Mouse (Mus musculus): Measurements from ENCODE around the gene Ppp1r37. TPM values are rescaled to one million over a fixed set of nuclear protein-coding genes. Genes with fewer than 3 reads are reported as not detected.
"Not testable (repeated sequence)": the region's sequence is repeated elsewhere in the genome, so short reads cannot be mapped to it uniquely, and the experiment has no call there.

Gene Ppp1r37
- polyA plus RNA-seq, 1 experiment from 2014 or later: 18.3 TPM

- Histone ChIP-seq H3K4me2 (replicated peaks) (peak overlapping the region; percentile 93), H3K4me3 (replicated peaks) (peak overlapping the region; percentile 43), H3K9me3 (no peaks in the 10 kb centered on the region), H3K27me3 (replicated peaks) (peaks cover 67% of the 10 kb centered on the region), H3K27ac (no peak overlapping the region), H3K9ac (peak overlapping the region; percentile 41), H3K36me3 (no peaks in the 10 kb centered on the region), H3K4me1 (replicated peaks) (peaks cover 24% of the 10 kb centered on the region)
- peak; percentile 61 for ATAC-seq
- 1% methylated on average over 64 of the region's 64 CpGs for WGBS
These were observed 39.0 kb downstream of the Ppp1r37 start for GRCm38 (mm10) chr7:19523757-19524419.

GRCm38 (mm10) chr7:19523017-19523756 is 39.7 kb downstream of the Ppp1r37 start:
- H3K9ac ChIP-seq: 0 out of 2 replicates have a peak overlapping the region, but pooled peaks have one; percentile 41
- peaks cover 24% of the 10 kb centered on the region for H3K4me1 ChIP-seq (replicated peaks)
- no peaks in the 10 kb centered on the region for H3K36me3 ChIP-seq
- no peak overlapping the region for H3K27ac ChIP-seq
- peak overlapping the region; percentile 93 for H3K4me2 ChIP-seq (replicated peaks)
- peaks cover 74% of the 10 kb centered on the region for H3K27me3 ChIP-seq (replicated peaks)
- H3K4me3 ChIP-seq (replicated peaks): peak overlapping the region; percentile 43
- 10% methylated on average over 72 of the region's 72 CpGs for WGBS
- H3K9me3 ChIP-seq: no peaks in the 10 kb centered on the region
- ATAC-seq: no peak

- H3K27me3 ChIP-seq (replicated peaks): peaks cover 78% of the 10 kb centered on the region
- peak overlapping the region; percentile 4 for H3K4me3 ChIP-seq (replicated peaks)
- no peaks in the 10 kb centered on the region for H3K9me3 ChIP-seq
- no peak overlapping the region for H3K27ac ChIP-seq
- H3K9ac ChIP-seq: peak overlapping the region; percentile 11; the same call in 1 of the 2 replicates
- no peak for ATAC-seq
- H3K36me3 ChIP-seq: no peaks in the 10 kb centered on the region
- peaks cover 30% of the 10 kb centered on the region for H3K4me1 ChIP-seq (replicated peaks)
- peak overlapping the region; percentile 49 for H3K4me2 ChIP-seq (replicated peaks)
- WGBS: 7% methylated on average over 23 of the region's 23 CpGs
These were observed 42.8 kb downstream of the Ppp1r37 start for GRCm38 (mm10) chr7:19520032-19520431.

GRCm38 (mm10) chr7:19517652-19518365 is 45.1 kb downstream of the Ppp1r37 start, which contains the start of gene Nkpd1:
Gene Nkpd1 (plus strand): TSS chr7:19517838.
- Histone ChIP-seq H3K4me1 (replicated peaks) (peaks cover 11% of the 10 kb centered on the region), H3K27me3 (replicated peaks) (peaks cover 56% of the 10 kb centered on the region), H3K36me3 (no peaks in the 10 kb centered on the region), H3K27ac (no peak within 1 kb of the TSS), H3K9ac (peak within 1 kb of the TSS; percentile 3; the same call in 1 of the 2 replicates), H3K4me3 (replicated peaks) (peak within 1 kb of the TSS; percentile 17; the same call in 1 of the 2 replicates), H3K4me2 (replicated peaks) (peak within 1 kb of the TSS; percentile 51), H3K9me3 (no peaks in the 10 kb centered on the region)
- 4% methylated on average over 24 of the region's 29 CpGs for WGBS
- ATAC-seq: peak; percentile 36; the same call in 1 of the 2 replicates

GRCm38 (mm10) chr7:19512353-19512752 is 50.5 kb downstream of the Ppp1r37 start:
- no peak overlapping the region for H3K4me2 ChIP-seq (replicated peaks)
- WGBS: 77% methylated on average over 6 of the region's 6 CpGs

GRCm38 (mm10) chr7:19511934-19512333 is 50.9 kb downstream of the Ppp1r37 start:
- not testable (repeated sequence) for ATAC-seq; H3K27ac ChIP-seq; H3K4me3 ChIP-seq (replicated peaks); H3K27me3 ChIP-seq (replicated peaks); H3K4me2 ChIP-seq (replicated peaks); H3K9ac ChIP-seq; H3K36me3 ChIP-seq; H3K9me3 ChIP-seq
- H3K4me1 ChIP-seq (replicated peaks): peaks cover 12% of the 10 kb centered on the region
- WGBS: 86% methylated on average over 7 of the region's 7 CpGs

More at GRCm38 (mm10) chr7:19512353-19512752, 50.5 kb downstream of the Ppp1r37 start:
- H3K27me3 ChIP-seq (replicated peaks): 0 out of 2 replicates have a peak, but pooled peaks cover 3% of the 10 kb centered on the region
- no peaks in the 10 kb centered on the region for H3K9me3 ChIP-seq
- no peaks in the 10 kb centered on the region for H3K36me3 ChIP-seq
- peaks cover 8% of the 10 kb centered on the region for H3K4me1 ChIP-seq (replicated peaks)
- no peak for ATAC-seq
- H3K27ac ChIP-seq: no peak overlapping the region
- no peak overlapping the region for H3K9ac ChIP-seq
- H3K4me3 ChIP-seq (replicated peaks): no peak overlapping the region

GRCm38 (mm10) chr7:19509786-19510185 is 53.1 kb downstream of the Ppp1r37 start:
- Histone ChIP-seq H3K4me2 (replicated peaks) (peak overlapping the region; percentile 97), H3K9ac (no peak overlapping the region), H3K4me1 (replicated peaks) (peaks cover 17% of the 10 kb centered on the region), H3K27ac (no peak overlapping the region), H3K36me3 (no peaks in the 10 kb centered on the region), H3K9me3 (no peaks in the 10 kb centered on the region), H3K4me3 (replicated peaks) (peak overlapping the region; percentile 89), H3K27me3 (replicated peaks) (no peaks in the 10 kb centered on the region)
- 93% methylated on average over 7 of the region's 7 CpGs for WGBS
- ATAC-seq: no peak

- H3K9ac ChIP-seq: peak overlapping the region; percentile 90
- no peaks in the 10 kb centered on the region for H3K27me3 ChIP-seq (replicated peaks)
- H3K4me1 ChIP-seq (replicated peaks): peaks cover 17% of the 10 kb centered on the region
- WGBS: 6% methylated on average over 15 of the region's 15 CpGs
- H3K4me3 ChIP-seq (replicated peaks): peak overlapping the region; percentile 89
- H3K4me2 ChIP-seq (replicated peaks): peak overlapping the region; percentile 97
- ATAC-seq: peak; percentile 31
- no peak overlapping the region; the same call in 1 of the 2 replicates for H3K27ac ChIP-seq
- no peaks in the 10 kb centered on the region for H3K36me3 ChIP-seq
- H3K9me3 ChIP-seq: no peaks in the 10 kb centered on the region
These were observed 53.8 kb downstream of the Ppp1r37 start for GRCm38 (mm10) chr7:19508924-19509568.

GRCm38 (mm10) chr7:19508150-19508923 is 54.5 kb downstream of the Ppp1r37 start, which contains the start of the genes Bloc1s3 and Trappc6a:
Gene Bloc1s3 (minus strand): TSS chr7:19508367.
Gene Trappc6a (plus strand): TSS chr7:19508395.
- H3K27ac ChIP-seq: peak within 1 kb of the TSS; percentile 59
- peak within 1 kb of the TSS; percentile 90 for H3K9ac ChIP-seq
- peak within 1 kb of the TSS; percentile 89 for H3K4me3 ChIP-seq (replicated peaks)
- H3K4me2 ChIP-seq (replicated peaks): peak within 1 kb of the TSS; percentile 97
- peak; percentile 97 for ATAC-seq
- peaks cover 17% of the 10 kb centered on the region for H3K4me1 ChIP-seq (replicated peaks)
- WGBS: under 1% methylated on average over 56 of the region's 56 CpGs
- H3K36me3 ChIP-seq: no peaks in the 10 kb centered on the region
- H3K9me3 ChIP-seq: no peaks in the 10 kb centered on the region
- no peaks in the 10 kb centered on the region for H3K27me3 ChIP-seq (replicated peaks)

GRCm38 (mm10) chr7:19507612-19507981 is 55.3 kb downstream of the Ppp1r37 start:
- no peaks in the 10 kb centered on the region for H3K27me3 ChIP-seq (replicated peaks)
- peaks cover 17% of the 10 kb centered on the region for H3K4me1 ChIP-seq (replicated peaks)
- no peaks in the 10 kb centered on the region for H3K9me3 ChIP-seq
- H3K36me3 ChIP-seq: no peaks in the 10 kb centered on the region
- 4% methylated on average over 18 of the region's 18 CpGs for WGBS
- H3K9ac ChIP-seq: peak overlapping the region; percentile 65
- H3K27ac ChIP-seq: peak overlapping the region; percentile 17; the same call in 1 of the 2 replicates
- peak overlapping the region; percentile 89 for H3K4me3 ChIP-seq (replicated peaks)
- no peak for ATAC-seq
- peak overlapping the region; percentile 97 for H3K4me2 ChIP-seq (replicated peaks)

All from intestine, embryonic 15.5 days (tissue).